Mouse (Mus musculus) natural killer cell, adult 2 months (primary cell): ENCODE measurements around the gene Mdfi.

Source experiments
- DNase-seq, 2 experiments: peaks; one replicate each; pipeline ENCODE4 v3.0.0; 2022; ENCODE audit warnings: low spot score in 2 of 2

The Mdfi gene

GRCm38 (mm10) chr17:47847985-47848384, 13.5 kb upstream of the Mdfi start:
- no peak for DNase-seq

GRCm38 (mm10) chr17:47845609-47846008, 11.1 kb upstream of the Mdfi start:
- DNase-seq: no peak

- DNase-seq: no peak
These were observed 9.0 kb upstream of the Mdfi start for GRCm38 (mm10) chr17:47843465-47843864.

- no peak for DNase-seq
These were observed 7.6 kb upstream of the Mdfi start for GRCm38 (mm10) chr17:47841931-47842623.

GRCm38 (mm10) chr17:47841521-47841920, 7.0 kb upstream of the Mdfi start:
- DNase-seq: no peak

GRCm38 (mm10) chr17:47837808-47838207, 3.3 kb upstream of the Mdfi start:
- DNase-seq: no peak

GRCm38 (mm10) chr17:47833628-47834481, 636 bp downstream of the Mdfi start:
- no peak for DNase-seq

GRCm38 (mm10) chr17:47833029-47833627, 1.4 kb downstream of the Mdfi start:
- DNase-seq: no peak

- DNase-seq: no peak
These were observed 1.9 kb downstream of the Mdfi start for GRCm38 (mm10) chr17:47832501-47833028.

GRCm38 (mm10) chr17:47831772-47832171, 2.7 kb downstream of the Mdfi start:
- no peak for DNase-seq

- no peak for DNase-seq
These were observed 3.3 kb downstream of the Mdfi start for GRCm38 (mm10) chr17:47831161-47831560.

GRCm38 (mm10) chr17:47821339-47821738, 13.2 kb downstream of the Mdfi start:
- DNase-seq: no peak

GRCm38 (mm10) chr17:47818038-47818725, 16.3 kb downstream of the Mdfi start:
- no peak for DNase-seq

GRCm38 (mm10) chr17:47815446-47815845, 19.0 kb downstream of the Mdfi start:
- DNase-seq: no peak

GRCm38 (mm10) chr17:47814496-47814895, 20.0 kb downstream of the Mdfi start:
- DNase-seq: no peak

GRCm38 (mm10) chr17:47813616-47814015, 20.9 kb downstream of the Mdfi start:
- no peak for DNase-seq

GRCm38 (mm10) chr17:47812200-47812599, 22.3 kb downstream of the Mdfi start:
- no peak for DNase-seq

- DNase-seq: no peak
These were observed 23.2 kb downstream of the Mdfi start for GRCm38 (mm10) chr17:47811265-47811800.

GRCm38 (mm10) chr17:47806230-47806629, 28.3 kb downstream of the Mdfi start:
- DNase-seq: no peak

GRCm38 (mm10) chr17:47805047-47805835, 29.2 kb downstream of the Mdfi start:
- DNase-seq: no peak

- no peak for DNase-seq
These were observed 30.8 kb downstream of the Mdfi start for GRCm38 (mm10) chr17:47803662-47804061.
